Mouse (Mus musculus) intestine, postnatal 0 days (tissue): ENCODE data around the gene Slc25a24. TPM values are rescaled to one million over a fixed set of nuclear protein-coding genes. Genes with fewer than 3 reads are reported as not detected.

ENCODE experiments used
- ATAC-seq: fragments of 200-750 bp; cut with Nextera tagmentation; 2 replicates; pipeline ENCODE4 v1.8.0; 2017; ENCODE audit warnings: mild to moderate bottlenecking, moderate TSS enrichment, moderate library complexity
- H3K27ac ChIP-seq: fragments of 300-500 bp; sonication (generic); 2 replicates; pipeline ENCODE4 v1.5.1; 2014; ENCODE audit warnings: mild to moderate bottlenecking, low read depth, low read length, moderate library complexity
- H3K27me3 ChIP-seq: fragments of 300-500 bp; sonication (generic); replicated peaks from 2 replicates; pipeline ENCODE4 v1.6.1; 2014; ENCODE audit warnings: low read length, mixed read lengths; ENCODE audit not compliant: control insufficient read depth, insufficient read depth
- H3K36me3 ChIP-seq: fragments of 300-500 bp; sonication (generic); 2 replicates; pipeline ENCODE4 v1.6.1; 2014; ENCODE audit warnings: mild to moderate bottlenecking, moderate library complexity; ENCODE audit not compliant: control insufficient read depth, insufficient read depth
- H3K4me1 ChIP-seq: fragments of 300-500 bp; sonication (generic); replicated peaks from 2 replicates; pipeline ENCODE4 v1.6.1; 2014; ENCODE audit warnings: antibody characterized with exemption, low read length, mixed read lengths; ENCODE audit not compliant: control insufficient read depth, insufficient read depth
- H3K4me2 ChIP-seq: fragments of 300-500 bp; sonication (generic); replicated peaks from 2 replicates; pipeline ENCODE4 v1.6.1; 2014; ENCODE audit warnings: low read depth, mild to moderate bottlenecking, moderate library complexity
- H3K4me3 ChIP-seq: fragments of 300-500 bp; sonication (generic); 2 replicates; pipeline ENCODE4 v1.5.1; 2014; ENCODE audit warnings: low read depth, low read length
- H3K9ac ChIP-seq: fragments of 300-500 bp; sonication (generic); 2 replicates; pipeline ENCODE4 v1.6.1; 2014; ENCODE audit warnings: mild to moderate bottlenecking, low read depth, low read length
- H3K9me3 ChIP-seq: fragments of 300-500 bp; sonication (generic); 2 replicates; pipeline ENCODE4 v1.6.1; 2016; ENCODE audit warnings: mixed run types; ENCODE audit not compliant: control insufficient read depth
- CTCF ChIP-seq: sonication (generic); IDR thresholded peaks from 2 replicates; pipeline ENCODE4 v1.5.1; 2016; ENCODE audit warnings: low read depth, mild to moderate bottlenecking, control low read depth, antibody characterized with exemption, moderate library complexity
- WGBS: fragments of 180-500 bp; shearing (Covaris S2); extraction: QIAGEN DNeasy Blood & Tissue Kit; methylation state at CpG from one replicate; pipeline ENCODE4 v1.1.7; 2014; 5-methylcytosine and 5-hydroxymethylcytosine counted together
- polyA plus RNA-seq: library from polyadenylated mRNA; unstranded; fragments of >200 nt; fragmentation: Nextera tagmentation; extraction: Ambion mirVana; gene quantifications from 2 replicates; pipeline ENCODE4 v1.2.1, GENCODE M21; 2015

Gene Slc25a24
- polyA plus RNA-seq, 1 experiment from 2014 or later, result 20.9 TPM

GRCm38 (mm10) chr3:109174394-109174793, 51.4 kb downstream of the Slc25a24 start:
- Histone ChIP-seq H3K4me1 (no peaks in the 10 kb centered on the region), H3K4me3 (no peak overlapping the region), H3K9ac (no peak overlapping the region)

GRCm38 (mm10) chr3:109178705-109179104, 55.8 kb downstream of the Slc25a24 start:
- 52% methylated on average over 6 of the region's 6 CpGs for WGBS
- Histone ChIP-seq H3K9ac (no peak overlapping the region), H3K27ac (no peak overlapping the region), H3K4me1 (no peaks in the 10 kb centered on the region), H3K27me3 (no peaks in the 10 kb centered on the region), H3K9me3 (no peaks in the 10 kb centered on the region), H3K4me2 (no peak overlapping the region), H3K4me3 (no peak overlapping the region), H3K36me3 (no peaks in the 10 kb centered on the region)
- no peak for ATAC-seq
- TF ChIP-seq CTCF, result no peak

More at GRCm38 (mm10) chr3:109174394-109174793, 51.4 kb downstream of the Slc25a24 start:
- Histone ChIP-seq H3K9me3 (no peaks in the 10 kb centered on the region), H3K36me3 (0 out of 2 replicates have a peak, but pooled peaks cover 7% of the 10 kb centered on the region), H3K4me2 (no peak overlapping the region), H3K27me3 (no peaks in the 10 kb centered on the region), H3K27ac (no peak overlapping the region)
- no peak for ATAC-seq
- TF ChIP-seq CTCF, result no peak
- 71% methylated on average over 5 of the region's 5 CpGs for WGBS

- no peak for TF ChIP-seq CTCF
- Histone ChIP-seq H3K27ac (no peak overlapping the region), H3K4me1 (no peaks in the 10 kb centered on the region), H3K27me3 (no peaks in the 10 kb centered on the region), H3K36me3 (no peaks in the 10 kb centered on the region), H3K9ac (no peak overlapping the region), H3K4me3 (no peak overlapping the region), H3K4me2 (no peak overlapping the region), H3K9me3 (no peaks in the 10 kb centered on the region)
- ATAC-seq, result no peak
- WGBS, result 76% methylated on average over 6 of the region's 6 CpGs
Measured at GRCm38 (mm10) chr3:109179528-109180076, 56.7 kb downstream of the Slc25a24 start.

GRCm38 (mm10) chr3:109196166-109196565, 73.2 kb downstream of the Slc25a24 start:
- TF ChIP-seq CTCF, result no peak
- no peak overlapping the region for H3K4me3 ChIP-seq
- no peaks in the 10 kb centered on the region for H3K4me1 ChIP-seq
- H3K27me3 ChIP-seq, result no peaks in the 10 kb centered on the region
- H3K4me2 ChIP-seq, result no peak overlapping the region
- H3K9ac ChIP-seq, result no peak overlapping the region
- H3K27ac ChIP-seq, result no peak overlapping the region
- no peaks in the 10 kb centered on the region for H3K9me3 ChIP-seq
- no peak for ATAC-seq
- WGBS, result 73% methylated on average over 2 of the region's 2 CpGs
- no peaks in the 10 kb centered on the region for H3K36me3 ChIP-seq

GRCm38 (mm10) chr3:109199280-109199679, 76.3 kb downstream of the Slc25a24 start:
- no peaks in the 10 kb centered on the region for H3K36me3 ChIP-seq
- H3K9ac ChIP-seq, result no peak overlapping the region
- WGBS, result 88% methylated on average over 1 of the region's 1 CpGs
- TF ChIP-seq CTCF, result peak; percentile 41
- no peaks in the 10 kb centered on the region for H3K4me1 ChIP-seq
- H3K27ac ChIP-seq, result no peak overlapping the region
- no peaks in the 10 kb centered on the region for H3K27me3 ChIP-seq
- H3K4me3 ChIP-seq, result no peak overlapping the region
- ATAC-seq, result no peak
- H3K9me3 ChIP-seq, result no peaks in the 10 kb centered on the region
- no peak overlapping the region for H3K4me2 ChIP-seq

GRCm38 (mm10) chr3:109212322-109212721, 89.4 kb downstream of the Slc25a24 start:
- ATAC-seq, result no peak
- no peak for TF ChIP-seq CTCF
- Histone ChIP-seq H3K4me2 (no peak overlapping the region), H3K36me3 (no peaks in the 10 kb centered on the region), H3K4me3 (no peak overlapping the region), H3K27ac (no peak overlapping the region), H3K4me1 (no peaks in the 10 kb centered on the region), H3K27me3 (no peaks in the 10 kb centered on the region), H3K9ac (no peak overlapping the region), H3K9me3 (no peaks in the 10 kb centered on the region)
- WGBS, result 86% methylated on average over 3 of the region's 3 CpGs

GRCm38 (mm10) chr3:109216352-109216751, 93.4 kb downstream of the Slc25a24 start:
- Histone ChIP-seq H3K4me3 (no peak overlapping the region), H3K4me2 (no peak overlapping the region), H3K9me3 (no peaks in the 10 kb centered on the region), H3K9ac (no peak overlapping the region), H3K36me3 (no peaks in the 10 kb centered on the region), H3K4me1 (no peaks in the 10 kb centered on the region), H3K27me3 (no peaks in the 10 kb centered on the region), H3K27ac (no peak overlapping the region)
- no peak for ATAC-seq
- no peak for TF ChIP-seq CTCF

Other genes starting within 250 kb of the Slc25a24 start
- gene Fndc7, start 233.1 kb upstream of the Slc25a24 start, polyA plus RNA-seq, result 0.05 TPM in 1 of 2 replicates, not detected in the other
- 29.5 and 38.0 TPM in 2 replicates for gene Prpf38b, start 211.4 kb upstream of the Slc25a24 start, polyA plus RNA-seq
- 0.29 and 0.38 TPM in 2 replicates for gene Henmt1, start 183.3 kb upstream of the Slc25a24 start, polyA plus RNA-seq
- gene Gm9857, start 182.7 kb upstream of the Slc25a24 start, polyA plus RNA-seq, result not detected in 2 replicates
- 7.9 and 8.2 TPM in 2 replicates for gene Fam102b, start 95.5 kb upstream of the Slc25a24 start, polyA plus RNA-seq
- not detected in 2 replicates for gene Slc25a54, start 42.7 kb upstream of the Slc25a24 start, polyA plus RNA-seq
- gene Vav3, start 217.5 kb downstream of the Slc25a24 start, polyA plus RNA-seq, result 8.1 and 10.4 TPM in 2 replicates